Mouse (Mus musculus) megakaryocyte, embryonic 14.5 days (primary cell): ENCODE results near the gene Adat3.

Experiments
- FLI1 ChIP-seq: IDR thresholded peaks from 2 replicates; pipeline ENCODE4 v1.6.1; 2012; ENCODE audit warnings: low read length, inconsistent platforms, mixed read lengths
- GATA1 ChIP-seq: IDR thresholded peaks from 3 replicates; pipeline ENCODE4 v1.6.1; 2012; ENCODE audit warnings: mixed read lengths, low read length, inconsistent platforms, borderline replicate concordance

GRCm38 (mm10) chr10:80575925-80576324 is 26.8 kb upstream of the Adat3 start:
- no peak for TF ChIP-seq GATA1
- no peak for TF ChIP-seq FLI1
